Mouse (Mus musculus) thymus, adult 2 months (tissue): ENCODE data around the gene E030018B13Rik. TPM values are rescaled to one million over a fixed set of nuclear protein-coding genes. Genes with fewer than 3 reads are reported as not detected.

ENCODE experiments used
- DNase-seq: peaks from one replicate; pipeline ENCODE4 v3.0.0; 2021
- H3K27ac ChIP-seq: fragments of 200-500 bp; 2 replicates; pipeline ENCODE4 v1.5.1; 2012; ENCODE audit warnings: low read length, control low read depth; ENCODE audit not compliant: control insufficient read depth, insufficient read depth
- H3K27me3 ChIP-seq: fragments of 200-500 bp; 2 replicates; pipeline ENCODE4 v1.6.1; 2012; ENCODE audit warnings: mild to moderate bottlenecking, low read length, moderate library complexity, mixed read lengths; ENCODE audit not compliant: control insufficient read depth, insufficient read depth
- H3K36me3 ChIP-seq: fragments of 200-500 bp; 2 replicates; pipeline ENCODE4 v1.6.1; 2012; ENCODE audit warnings: mild to moderate bottlenecking, low read length, moderate library complexity; ENCODE audit not compliant: control insufficient read depth, insufficient read depth
- H3K4me1 ChIP-seq: fragments of 200-500 bp; replicated peaks from 2 replicates; pipeline ENCODE4 v1.6.1; 2012; ENCODE audit warnings: low read length; ENCODE audit not compliant: control insufficient read depth, insufficient read depth
- H3K4me3 ChIP-seq: fragments of 200-500 bp; 2 replicates; pipeline ENCODE4 v1.5.1; 2012; ENCODE audit warnings: mild to moderate bottlenecking, low read length, control low read depth, moderate library complexity; ENCODE audit not compliant: control insufficient read depth, insufficient read depth
- CTCF ChIP-seq: fragments of 200-500 bp; IDR thresholded peaks from 2 replicates; pipeline ENCODE4 v1.5.1; 2012; ENCODE audit warnings: mild to moderate bottlenecking, control low read depth, low read length, moderate library complexity, borderline replicate concordance; ENCODE audit not compliant: control insufficient read depth, poor library complexity, insufficient read depth; ENCODE audit errors: extremely low read depth
- POLR2A ChIP-seq: fragments of 200-500 bp; IDR thresholded peaks from 2 replicates; pipeline ENCODE4 v1.6.1; 2012; ENCODE audit warnings: mild to moderate bottlenecking, low read length, control low read depth, moderate library complexity; ENCODE audit not compliant: control insufficient read depth, poor library complexity, insufficient read depth; ENCODE audit errors: extremely low read depth
- WGBS: fragments of 180-500 bp; shearing (Covaris S2); methylation state at CpG from one replicate; pipeline ENCODE4 v1.1.7; 2018; 5-methylcytosine and 5-hydroxymethylcytosine counted together
- polyA plus RNA-seq: library from polyadenylated mRNA; depleted of rRNA; stranded (reverse); fragments of >200 nt; gene quantifications from 2 replicates; pipeline ENCODE4 v1.2.3, GENCODE M21; 2012; rRNA removed

E030018B13Rik gene
- polyA plus RNA-seq, 1 experiment = not detected

- H3K4me3 ChIP-seq = no peak overlapping the region
- no peaks in the 10 kb centered on the region for H3K36me3 ChIP-seq
- WGBS = 46% methylated on average over 5 of the region's 5 CpGs
- H3K27me3 ChIP-seq = no peaks in the 10 kb centered on the region
- peaks cover 53% of the 10 kb centered on the region for H3K4me1 ChIP-seq
- DNase-seq = no peak
- H3K27ac ChIP-seq = peak overlapping the region; percentile 71
- TF ChIP-seq POLR2A = no peak
Observed at GRCm38 (mm10) chr7:63965635-63966418, 49.2 kb downstream of the E030018B13Rik start.

- TF ChIP-seq POLR2A (no peak), CTCF (no peak)
- H3K27me3 ChIP-seq = no peaks in the 10 kb centered on the region
- WGBS = 97% methylated on average over 3 of the region's 3 CpGs
Observed at GRCm38 (mm10) chr7:63969941-63970340, 53.3 kb downstream of the E030018B13Rik start.

More at GRCm38 (mm10) chr7:63969941-63970340, 53.3 kb downstream of the E030018B13Rik start:
- Histone ChIP-seq H3K27ac (no peak overlapping the region), H3K36me3 (no peaks in the 10 kb centered on the region), H3K4me1 (peaks cover 52% of the 10 kb centered on the region), H3K4me3 (no peak overlapping the region)
- no peak for DNase-seq

Other genes starting within 250 kb of the E030018B13Rik start
- 172 and 234 TPM in 2 replicates for gene Klf13, start 22.1 kb downstream of the E030018B13Rik start, polyA plus RNA-seq
- 1.7 and 2.3 TPM in 2 replicates for gene Trpm1, start 237.0 kb downstream of the E030018B13Rik start, polyA plus RNA-seq